In genomic region chr5:125509541-125509940, GRCm38 (mm10) we compare ENCODE assay signal across 10 mouse cellular contexts. TPM values are rescaled to one million over a fixed set of nuclear protein-coding genes. Genes with fewer than 3 reads are reported as not detected.
A peak's percentile ranks its signal among the peaks of the same experiment; 100 is the strongest.
DNase-seq lines count a peak whose midpoint lies in the region; ATAC-seq and TF ChIP-seq lines count a peak whose summit lies in the region.
"Had no signal": no experiment of that assay in that cellular context is flagged by ENCODE, and none has a peak within 500 bp of the region (broad histone marks: within the 10 kb centered on the region; RNA-seq: fewer than 3 reads in every experiment).

No protein-coding gene starts in this region.

- no peaks in the 10 kb centered on the region for H3K27me3 ChIP-seq in hindbrain, embryonic 13.5 days
- no peaks in the 10 kb centered on the region for H3K27me3 ChIP-seq in hindbrain, embryonic 14.5 days (ENCODE audit: control insufficient read depth, insufficient read depth, low read length)
- no peaks in the 10 kb centered on the region for H3K27me3 ChIP-seq in E14TG2a.4 (ENCODE audit: insufficient read depth, low read length)
- H3K27me3 ChIP-seq: midbrain, embryonic 12.5 days had no signal

- H3K4me1 ChIP-seq in hindbrain, embryonic 13.5 days (replicated peaks), result peaks cover 11% of the 10 kb centered on the region
- H3K4me1 ChIP-seq in hindbrain, embryonic 14.5 days (replicated peaks; ENCODE audit: control insufficient read depth, insufficient read depth, low read length), result no peaks in the 10 kb centered on the region
- peaks cover 53% of the 10 kb centered on the region for H3K4me1 ChIP-seq in E14TG2a.4 (replicated peaks; ENCODE audit: low read depth, low read length)
- H3K4me1 ChIP-seq: midbrain, embryonic 12.5 days had no signal

- 0 out of 2 replicates have a peak, but pooled peaks have one; percentile 5 for ATAC-seq in hindbrain, embryonic 13.5 days (ENCODE audit: low FRiP score)
- ATAC-seq in hindbrain, embryonic 14.5 days (ENCODE audit: low FRiP score), result no peak
- ATAC-seq in inflammation-experienced regulatory T-cells, adult 6 months, result peak; percentile 54
- peak; percentile 87 for ATAC-seq in megakaryocyte, adult 5-6 weeks (ENCODE audit: poor library complexity, severe bottlenecking)

- no peak for DNase-seq in hindbrain, embryonic 14.5 days (ENCODE audit: low spot score)
- DNase-seq in c-Kit-positive CD71-positive TER-119-positive erythroid progenitor cells, embryonic 14.5 days (ENCODE audit: low spot score), result peak; percentile 62
- DNase-seq in thymus, postnatal 14 days, result peak; percentile 73
- DNase-seq in left cerebral cortex, postnatal 25 days (ENCODE audit: low spot score in 2 of 2), result no peak

- H3K9ac ChIP-seq in hindbrain, embryonic 13.5 days, result no peak overlapping the region
- no peak overlapping the region for H3K9ac ChIP-seq in hindbrain, embryonic 14.5 days
- H3K9ac ChIP-seq: midbrain, embryonic 12.5 days had no signal

- peaks cover 83% of the 10 kb centered on the region for H3K36me3 ChIP-seq in hindbrain, embryonic 13.5 days
- H3K36me3 ChIP-seq in hindbrain, embryonic 14.5 days (replicated peaks; ENCODE audit: control insufficient read depth, insufficient read depth), result peaks cover 72% of the 10 kb centered on the region
- H3K36me3 ChIP-seq in E14TG2a.4 (ENCODE audit: insufficient read depth, low read length), result peaks cover 44% of the 10 kb centered on the region

- H3K4me3 ChIP-seq in hindbrain, embryonic 13.5 days, result no peak overlapping the region
- H3K4me3 ChIP-seq in hindbrain, embryonic 14.5 days (replicated peaks; ENCODE audit: low read length), result no peak overlapping the region
- H3K4me3 ChIP-seq in E14TG2a.4 (replicated peaks; ENCODE audit: low read length), result no peak overlapping the region
- H3K4me3 ChIP-seq: erythroblast, embryonic 14.5 days; midbrain, embryonic 12.5 days had no signal

- TF ChIP-seq CTCF in E14TG2a.4 (conservative IDR thresholded peaks at IDR 0.05; ENCODE audit: low read length), result peak; percentile 88

- H3K4me2 ChIP-seq in hindbrain, embryonic 13.5 days, result no peak overlapping the region
- H3K4me2 ChIP-seq in hindbrain, embryonic 14.5 days (replicated peaks), result no peak overlapping the region
- H3K4me2 ChIP-seq: midbrain, embryonic 12.5 days had no signal

- 48% methylated on average over 5 of the region's 5 CpGs for WGBS in hindbrain, embryonic 13.5 days
- WGBS in hindbrain, embryonic 14.5 days, result 51% methylated on average over 5 of the region's 5 CpGs

- H3K27ac ChIP-seq in hindbrain, embryonic 13.5 days, result no peak overlapping the region
- no peak overlapping the region for H3K27ac ChIP-seq in hindbrain, embryonic 14.5 days
- H3K27ac ChIP-seq: midbrain, embryonic 12.5 days had no signal

- no peaks in the 10 kb centered on the region for H3K9me3 ChIP-seq in hindbrain, embryonic 13.5 days
- H3K9me3 ChIP-seq in hindbrain, embryonic 14.5 days (ENCODE audit: control insufficient read depth, low read length), result no peaks in the 10 kb centered on the region
- no peaks in the 10 kb centered on the region for H3K9me3 ChIP-seq in E14TG2a.4 (ENCODE audit: low read length)
- H3K9me3 ChIP-seq: midbrain, embryonic 12.5 days had no signal

- intact Hi-C loops in left cerebral cortex, postnatal 25 days (cut with DNase I), result no loop called here

RNA-seq across cellular contexts. Expression of gene Tmem132b, which starts 22.0 kb away (rescaled TPM):
- polyA plus RNA-seq in hindbrain, embryonic 13.5 days (2015; fragmentation: Nextera tagmentation; extraction: Ambion mirVana), result 3.0 and 3.4 TPM in 2 replicates
- 6.3 and 7.9 TPM in 2 replicates for polyA plus RNA-seq in hindbrain, embryonic 14.5 days (2014; fragmentation: Nextera tagmentation; extraction: Ambion mirVana)
- polyA plus RNA-seq in inflammation-experienced regulatory T-cells, adult 6 months (2017; shearing (Covaris generic)), result not detected
- not detected in 2 replicates for total RNA-seq in megakaryocyte, adult 5-6 weeks (2015)
- 0.07 and 0.28 TPM in 2 replicates for total RNA-seq in megakaryocyte, adult 5-6 weeks (2017)
- 100 to 1,000 TPM; 125 to 141 TPM for total RNA-seq in left cerebral cortex, postnatal 25 days (2021)
- polyA plus RNA-seq: erythroblast, embryonic 14.5 days had no signal

RNA-seq across cellular contexts. Expression of gene Aacs, which starts 33.9 kb away (rescaled TPM):
- polyA plus RNA-seq in hindbrain, embryonic 13.5 days (2015; fragmentation: Nextera tagmentation; extraction: Ambion mirVana), result 60.0 and 62.4 TPM in 2 replicates
- 75.5 and 98.4 TPM in 2 replicates for polyA plus RNA-seq in hindbrain, embryonic 14.5 days (2014; fragmentation: Nextera tagmentation; extraction: Ambion mirVana)
- polyA plus RNA-seq in inflammation-experienced regulatory T-cells, adult 6 months (2017; shearing (Covaris generic)), result 10 to 100 TPM; 22.5 to 25.4 (median 24.7) TPM
- 6.5 and 6.7 TPM in 2 replicates for total RNA-seq in megakaryocyte, adult 5-6 weeks (2015)
- 17.0 and 19.7 TPM in 2 replicates for total RNA-seq in megakaryocyte, adult 5-6 weeks (2017)
- 10 to 100 TPM; 43.0 to 52.1 TPM for total RNA-seq in left cerebral cortex, postnatal 25 days (2021)

Comparison
In these comparisons a context has a peak if more than half of its experiments do, and no peak if none do; other contexts are left out.
1. DNase-seq: peak in c-Kit-positive CD71-positive TER-119-positive erythroid progenitor cells, embryonic 14.5 days (single experiment) and thymus, postnatal 14 days (single experiment); none in hindbrain, embryonic 14.5 days (single experiment) and left cerebral cortex, postnatal 25 days (0 of 2).